Comparison of ENCODE assay signal across 8 mouse cellular contexts in the genomic region with DNA sequence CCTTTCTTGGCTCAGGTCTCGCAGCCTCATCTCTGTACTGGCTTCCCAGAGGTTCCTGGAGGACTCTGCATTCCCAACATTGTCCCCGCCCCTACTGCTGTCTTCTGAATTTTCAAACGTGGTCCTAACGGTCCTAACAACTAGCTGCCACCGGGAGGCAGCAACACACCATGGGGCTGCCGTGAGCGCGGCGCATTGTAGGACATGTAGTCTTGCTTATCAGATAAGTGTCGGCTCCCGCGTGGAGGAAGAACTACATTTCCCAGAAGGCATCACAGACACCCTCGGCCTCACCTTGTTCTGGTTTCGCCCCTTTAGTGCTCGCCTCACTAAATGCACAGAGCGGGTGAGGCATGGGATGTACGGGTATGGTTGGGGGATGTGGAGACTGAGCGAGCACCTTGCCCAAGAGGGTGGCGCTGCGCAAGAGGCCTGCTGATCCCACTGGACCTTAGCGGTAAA. TPM values are rescaled to one million over a fixed set of nuclear protein-coding genes. Genes with fewer than 3 reads are reported as not detected.
DNase-seq lines count a peak whose midpoint lies in the region; ATAC-seq and TF ChIP-seq lines count a peak whose summit lies in the region.

No protein-coding gene starts in this region.

- H3K4me3 ChIP-seq in ES-E14 (ENCODE audit: insufficient read depth in 1 of 2, low read depth in 1 of 2, low read length in 2 of 2, poor library complexity in 1 of 2, severe bottlenecking in 1 of 2) = peak overlapping the region; percentile 59 to 66
- peak overlapping the region; percentile 48 for H3K4me3 ChIP-seq in forebrain, embryonic 15.5 days
- peak overlapping the region; percentile 83 for H3K4me3 ChIP-seq in lung, adult 2 months (replicated peaks; ENCODE audit: extremely low read depth, low read depth, low read length)

- H3K9me3 ChIP-seq in ES-E14 (ENCODE audit: control insufficient read depth, insufficient read depth, low read depth, low read length) = no peaks in the 10 kb centered on the region
- H3K9me3 ChIP-seq in forebrain, embryonic 15.5 days = no peaks in the 10 kb centered on the region

- DNase-seq in ES-E14 (ENCODE audit: low read depth, low spot score) = peak; percentile 97
- peak; percentile 97 for DNase-seq in cerebellum, adult 11-12 months
- peak; percentile 85 for DNase-seq in heart, postnatal 25 days (ENCODE audit: low spot score)
- DNase-seq in layer of hippocampus, adult 18-20 months (ENCODE audit: low spot score in 2 of 2) = peak; percentile 96 to 98
- DNase-seq in lung, adult 2 months = peak; percentile 82
- DNase-seq in thymus, adult 18-20 months = peak; percentile 86 to 93

- ATAC-seq in forebrain, embryonic 15.5 days (replicated peaks) = peak; percentile 100
- ATAC-seq in neutrophil, adult 5-6 weeks (ENCODE audit: extremely low read depth, insufficient number of reproducible peaks, low FRiP score, poor library complexity, severe bottlenecking) = peak; percentile 100

- peak; percentile 24; the same call in 1 of the 2 replicates for TF ChIP-seq POLR2A in lung, adult 2 months (IDR thresholded peaks at IDR 0.05; ENCODE audit: borderline replicate concordance, extremely low read depth, low read depth, low read length)

- in situ Hi-C loops in ES-E14 (cut with MboI; ENCODE audit: low sequenced_read_pairs in 2 of 2, unreplicated experiment in 2 of 2) = no loop called here

- H3K27ac ChIP-seq in ES-E14 (ENCODE audit: insufficient read depth, low read depth, low read length, poor library complexity, severe bottlenecking) = no peak overlapping the region
- peak overlapping the region; percentile 78 for H3K27ac ChIP-seq in forebrain, embryonic 15.5 days (replicated peaks)

- no peaks in the 10 kb centered on the region for H3K36me3 ChIP-seq in ES-E14 (ENCODE audit: control insufficient read depth, insufficient read depth, low read length, poor library complexity, severe bottlenecking)
- no peaks in the 10 kb centered on the region for H3K36me3 ChIP-seq in forebrain, embryonic 15.5 days

- H3K9ac ChIP-seq in ES-E14 (ENCODE audit: insufficient read depth, low read depth, low read length, poor library complexity, severe bottlenecking) = peak overlapping the region; percentile 84
- peak overlapping the region; percentile 53 for H3K9ac ChIP-seq in forebrain, embryonic 15.5 days (replicated peaks)

- H3K4me1 ChIP-seq in ES-E14 (ENCODE audit: control insufficient read depth in 2 of 2, insufficient read depth in 2 of 2, low read length in 2 of 2, poor library complexity in 1 of 2) = peaks cover 3 to 9% of the 10 kb centered on the region in 2 experiments; a peak in 3 of 4 replicates
- peaks cover 4% of the 10 kb centered on the region; the same call in 1 of the 2 replicates for H3K4me1 ChIP-seq in forebrain, embryonic 15.5 days
- H3K4me1 ChIP-seq in lung, adult 2 months (ENCODE audit: control insufficient read depth, insufficient read depth, low read length) = no peaks in the 10 kb centered on the region

- peak overlapping the region; percentile 52 for H3K4me2 ChIP-seq in forebrain, embryonic 15.5 days (replicated peaks)

- intact Hi-C loops in heart, postnatal 25 days (cut with DNase I) = loop anchor here (1.0 to 10.0 kb wide), 4 partner anchors 59 to 251 kb away; a partner anchor contains a TSS

- H3K27me3 ChIP-seq in forebrain, embryonic 15.5 days = no peaks in the 10 kb centered on the region

- WGBS in forebrain, embryonic 15.5 days = under 1% methylated on average over 21 of the region's 21 CpGs
- WGBS in lung, adult 2 months = 1% methylated on average over 21 of the region's 21 CpGs

- peak; percentile 94 for TF ChIP-seq CTCF in lung, adult 2 months (IDR thresholded peaks at IDR 0.05; ENCODE audit: insufficient read depth, low read length)

TF ChIP-seq in ES-E14, 5 proteins besides CTCF, POLR2A, EP300 and RAD21:
- TF ChIP-seq HCFC1 (IDR thresholded peaks at IDR 0.05; ENCODE audit: borderline replicate concordance, insufficient read depth, low read length) (peak; percentile 99), ZNF384 (IDR thresholded peaks at IDR 0.05; ENCODE audit: low read depth, low read length) (no peak), MAFK (IDR thresholded peaks at IDR 0.05; ENCODE audit: insufficient read depth, low read depth, low read length) (no peak), CHD2 (IDR thresholded peaks at IDR 0.05; ENCODE audit: low read depth, low read length) (no peak), ZC3H11A (IDR thresholded peaks at IDR 0.05; ENCODE audit: borderline replicate concordance, low read depth, low read length) (peak; percentile 61)

RNA-seq across cellular contexts. Expression of a gene that starts 11.0 kb away (rescaled TPM):
- total RNA-seq in ES-E14 (2012; rRNA removed) = 2.6 and 4.4 TPM in 2 replicates
- 11.2 and 12.3 TPM in 2 replicates for polyA plus RNA-seq in forebrain, embryonic 15.5 days (2015; fragmentation: Nextera tagmentation; extraction: Ambion mirVana)
- total RNA-seq in heart, postnatal 25 days (2021) = 1 to 10 TPM in 1 of 2 experiments, under 1 TPM in 1; 0.95 to 1.3 TPM
- 10 to 100 TPM; 29.9 to 32.6 TPM for total RNA-seq in layer of hippocampus, adult 18-20 months (2021)
- 8.7 and 10.9 TPM in 2 replicates for polyA plus RNA-seq in lung, adult 2 months (2012; rRNA removed)
- not detected in 2 replicates for total RNA-seq in neutrophil, adult 5-6 weeks (2017)

RNA-seq across cellular contexts. Expression of a gene that starts 40.0 kb away (rescaled TPM):
- not detected in 2 replicates for total RNA-seq in ES-E14 (2012; rRNA removed)
- polyA plus RNA-seq in forebrain, embryonic 15.5 days (2015; fragmentation: Nextera tagmentation; extraction: Ambion mirVana) = 22.5 and 24.3 TPM in 2 replicates
- 10 to 100 TPM; 17.7 to 18.4 TPM for total RNA-seq in heart, postnatal 25 days (2021)
- total RNA-seq in layer of hippocampus, adult 18-20 months (2021) = 10 to 100 TPM; 29.7 to 34.3 TPM
- polyA plus RNA-seq in lung, adult 2 months (2012; rRNA removed) = 328 and 425 TPM in 2 replicates
- 1,375 and 1,494 TPM in 2 replicates for total RNA-seq in neutrophil, adult 5-6 weeks (2017)

RNA-seq across cellular contexts. Expression of a gene that starts 46.1 kb away (rescaled TPM):
- total RNA-seq in ES-E14 (2012; rRNA removed) = not detected in 2 replicates
- not detected in 2 replicates for polyA plus RNA-seq in forebrain, embryonic 15.5 days (2015; fragmentation: Nextera tagmentation; extraction: Ambion mirVana)
- not detected for total RNA-seq in heart, postnatal 25 days (2021)
- under 1 TPM in 1 of 2 experiments, not detected in 1; 0.99 TPM for total RNA-seq in layer of hippocampus, adult 18-20 months (2021)
- polyA plus RNA-seq in lung, adult 2 months (2012; rRNA removed) = 33.9 and 37.1 TPM in 2 replicates
- total RNA-seq in neutrophil, adult 5-6 weeks (2017) = 44.4 and 46.6 TPM in 2 replicates

RNA-seq across cellular contexts. Expression of a gene that starts 48.0 kb away (rescaled TPM):
- total RNA-seq in ES-E14 (2012; rRNA removed) = 4.2 and 8.2 TPM in 2 replicates
- 1.9 TPM in 2 replicates for polyA plus RNA-seq in forebrain, embryonic 15.5 days (2015; fragmentation: Nextera tagmentation; extraction: Ambion mirVana)
- total RNA-seq in heart, postnatal 25 days (2021) = under 1 TPM; 0.20 to 0.47 TPM
- total RNA-seq in layer of hippocampus, adult 18-20 months (2021) = 1 to 10 TPM; 3.0 to 4.2 TPM
- polyA plus RNA-seq in lung, adult 2 months (2012; rRNA removed) = 7.2 and 8.6 TPM in 2 replicates
- 34.3 and 46.9 TPM in 2 replicates for total RNA-seq in neutrophil, adult 5-6 weeks (2017)

RNA-seq across cellular contexts. Expression of a gene that starts 49.8 kb away (rescaled TPM):
- 6.6 and 8.5 TPM in 2 replicates for total RNA-seq in ES-E14 (2012; rRNA removed)
- polyA plus RNA-seq in forebrain, embryonic 15.5 days (2015; fragmentation: Nextera tagmentation; extraction: Ambion mirVana) = 22.1 and 22.5 TPM in 2 replicates
- total RNA-seq in heart, postnatal 25 days (2021) = 10 to 100 TPM; 12.1 to 12.3 TPM
- total RNA-seq in layer of hippocampus, adult 18-20 months (2021) = 1 to 10 TPM; 6.3 to 6.6 TPM
- 14.2 and 21.4 TPM in 2 replicates for polyA plus RNA-seq in lung, adult 2 months (2012; rRNA removed)
- total RNA-seq in neutrophil, adult 5-6 weeks (2017) = 8.8 and 10.8 TPM in 2 replicates

Comparison
In these comparisons a context has a peak if more than half of its experiments do, and no peak if none do; other contexts are left out.
1. RNA of a gene that starts 40.0 kb away (total RNA-seq): 1,375 to 1,494 TPM in neutrophil, adult 5-6 weeks; 29.7 to 34.3 TPM in layer of hippocampus, adult 18-20 months, 17.7 to 18.4 TPM in heart, postnatal 25 days and not detected in ES-E14; every median in the first group is over 10 times any median in the second.
2. RNA of a gene that starts 46.1 kb away (total RNA-seq): 44.4 to 46.6 TPM in neutrophil, adult 5-6 weeks; 0.99 TPM in layer of hippocampus, adult 18-20 months, not detected in heart, postnatal 25 days and not detected in ES-E14; every median in the first group is over 10 times any median in the second.
3. Peak in every context shown above with its lines, with median percentiles within 50 percentile points of each other: DNase-seq and H3K4me3 ChIP-seq.